Mouse (Mus musculus) mouse embryonic stem cell (cell line): ENCODE data around the gene Klhdc8a.

ENCODE experiments used
- in situ Hi-C, 2 experiments: fragments of 300-500 bp; cut with MboI; formaldehyde crosslinking; loops; 1 replicate in 1 of 2; 3 replicates in 1 of 2; pipeline ENCODE4 v1.14.3; 2019 to 2020; ENCODE audit warnings: low sequenced_read_pairs in 2 of 2, low pct_unique_long_range_greater_than_20kb in 1 of 2, mixed read lengths in 1 of 2; ENCODE audit not compliant: unreplicated experiment in 1 of 2

Klhdc8a gene

GRCm38 (mm10) chr1:132355162-132355601 lies 56.8 kb downstream of the Klhdc8a start:
- in situ Hi-C loops: no loop called here

GRCm38 (mm10) chr1:132355841-132356242 lies 57.4 kb downstream of the Klhdc8a start:
- in situ Hi-C loops: no loop called here

DNA sequence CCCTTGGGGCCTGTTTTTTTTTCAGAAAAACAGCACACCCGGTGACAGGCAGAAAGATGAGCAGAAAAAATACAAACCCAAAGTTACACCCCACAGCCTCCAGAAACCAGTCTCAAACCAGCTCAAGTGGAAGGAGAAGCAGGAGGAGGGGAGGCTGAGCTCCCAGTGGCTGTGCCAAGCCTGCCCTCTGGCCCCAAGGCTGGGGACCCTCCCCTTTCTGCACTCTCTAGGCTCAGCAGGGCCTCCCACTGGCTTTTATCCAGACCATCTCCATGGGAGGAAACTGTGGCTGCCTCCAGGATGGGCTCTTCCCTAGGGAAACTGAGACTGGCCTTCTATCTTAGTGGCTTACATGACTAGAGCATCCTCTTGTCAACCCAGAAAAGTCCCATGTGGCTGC lies 58.4 kb downstream of the Klhdc8a start:
- in situ Hi-C loops: no loop called here
